Mouse (Mus musculus) CH12.LX (cell line): Measurements from ENCODE around the gene Smim27.

ENCODE experiments used
- CTCF ChIP-seq, 2 experiments: IDR thresholded peaks in 1 of 2; conservative IDR thresholded peaks in 1 of 2; 2 replicates each; pipeline ENCODE4 v1.5.1; 2011 to 2012; ENCODE audit warnings: low read depth in 2 of 2, low read length in 2 of 2, improper control_type of control experiment in 1 of 2, inconsistent platforms in 1 of 2, mild to moderate bottlenecking in 1 of 2, moderate library complexity in 1 of 2
- EP300 ChIP-seq: IDR thresholded peaks from 2 replicates; pipeline ENCODE4 v1.6.1; 2011; ENCODE audit warnings: low read length, improper control_type of control experiment
- IRF4 ChIP-seq: IDR thresholded peaks from 2 replicates; pipeline ENCODE4 v1.6.1; 2014; ENCODE audit warnings: low read depth, mild to moderate bottlenecking, inconsistent platforms, low read length, improper control_type of control experiment
- JUN ChIP-seq: IDR thresholded peaks from 2 replicates; pipeline ENCODE4 v1.6.1; 2011; ENCODE audit warnings: low read depth, mild to moderate bottlenecking, low read length, improper control_type of control experiment, moderate library complexity; ENCODE audit not compliant: insufficient read depth

DNA sequence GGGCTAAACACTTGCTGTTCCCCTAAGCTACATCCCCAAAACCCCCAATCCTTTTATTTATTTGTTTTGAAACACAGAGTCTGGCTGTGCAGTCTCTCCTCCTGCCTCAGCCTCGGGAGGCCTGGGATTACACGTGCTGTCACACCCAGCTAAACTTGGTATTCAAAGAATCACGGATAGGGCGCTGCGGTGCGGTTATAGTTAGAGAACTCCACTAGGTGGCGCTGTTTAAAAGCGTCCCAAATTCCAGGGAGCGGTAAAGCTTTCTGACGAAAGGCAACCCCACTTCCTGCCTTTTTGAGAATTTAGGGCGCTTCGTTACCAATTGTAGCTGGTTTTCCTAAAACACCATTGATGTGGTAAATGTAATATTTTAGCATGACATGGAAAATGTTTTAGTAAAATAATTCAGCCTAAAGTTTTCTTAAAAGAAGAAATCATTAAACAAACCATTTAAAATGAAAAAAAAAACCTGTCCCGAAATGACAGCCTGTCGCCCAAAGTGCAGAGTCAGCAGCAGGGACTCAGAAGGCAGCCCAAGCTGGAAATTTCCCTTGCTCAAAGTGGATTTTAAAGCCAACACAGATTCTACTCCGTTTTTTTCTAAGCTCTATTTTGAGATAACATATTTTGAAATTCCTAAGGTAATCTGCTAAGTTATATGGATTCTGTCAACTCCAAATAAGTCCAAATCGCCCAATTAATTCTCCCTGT is 31.9 kb downstream of the Smim27 start:
- TF ChIP-seq JUN (no peak), EP300 (0 out of 2 replicates have a peak, but pooled peaks have one; percentile 16), CTCF (conservative IDR thresholded peaks at IDR 0.05 in 1 of 2, IDR thresholded peaks at IDR 0.05 in 1 of 2; ENCODE audit: low read depth in 2 of 2, low read length in 2 of 2) (peak; percentile 77 to 86), IRF4 (peak; percentile 60)
